Comparison of ENCODE assay signal across 8 mouse cellular contexts in the genomic region with DNA sequence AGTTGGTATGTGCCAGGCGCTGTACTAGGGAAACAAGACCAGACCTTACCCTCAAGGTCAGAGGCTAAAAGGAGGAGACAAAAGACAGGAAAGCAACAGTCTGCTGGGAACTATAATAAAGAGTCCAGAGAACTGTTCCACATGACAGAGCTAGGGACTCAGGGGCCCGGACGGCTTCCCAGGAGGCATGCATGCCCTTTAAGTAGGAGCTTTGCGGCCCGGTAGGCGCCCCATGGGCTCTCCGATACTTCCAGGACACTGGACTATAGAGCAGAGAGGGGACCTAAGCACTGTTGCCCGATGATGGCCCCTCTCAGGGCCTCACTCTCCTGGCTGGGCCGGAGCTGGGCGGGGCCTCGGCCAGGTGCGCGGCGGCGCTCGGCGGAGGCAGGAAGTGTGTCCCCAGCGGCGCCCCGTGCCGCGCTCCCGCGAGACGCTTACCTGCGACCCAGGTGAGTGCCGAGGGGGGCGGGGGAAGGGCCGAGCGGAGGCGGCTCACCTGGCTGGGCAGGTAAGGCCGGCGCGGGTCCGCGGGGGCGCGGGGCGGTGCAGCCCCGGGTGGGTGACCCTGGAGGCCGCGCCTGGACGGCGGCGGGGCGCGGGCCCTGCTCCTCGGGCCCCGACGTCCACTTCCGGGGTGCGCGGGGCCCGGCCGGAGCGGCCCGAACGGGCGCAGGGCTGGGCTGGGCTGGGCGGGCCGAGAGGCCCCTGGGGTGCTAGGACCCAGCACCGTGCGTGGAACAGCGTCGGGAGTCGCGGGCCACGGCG. TPM values are rescaled to one million over a fixed set of nuclear protein-coding genes. Genes with fewer than 3 reads are reported as not detected.
DNase-seq lines count a peak whose midpoint lies in the region; ATAC-seq and TF ChIP-seq lines count a peak whose summit lies in the region.

A gene (plus strand): TSS at position 363 of the 768 bp plus-strand sequence.

- peak within 1 kb of the TSS; percentile 40 for H3K4me2 ChIP-seq in hindbrain, embryonic 14.5 days (replicated peaks)
- peak within 1 kb of the TSS; percentile 62 for H3K4me2 ChIP-seq in limb, embryonic 15.5 days
- H3K4me2 ChIP-seq in neural tube, embryonic 12.5 days (replicated peaks): peak within 1 kb of the TSS; percentile 50

- H3K27ac ChIP-seq in spleen, adult 2 months (ENCODE audit: insufficient read depth, low read length): no peak within 1 kb of the TSS
- H3K27ac ChIP-seq in hindbrain, embryonic 14.5 days: no peak within 1 kb of the TSS
- H3K27ac ChIP-seq in limb, embryonic 15.5 days: no peak within 1 kb of the TSS
- H3K27ac ChIP-seq in neural tube, embryonic 12.5 days: no peak within 1 kb of the TSS

- DNase-seq in spleen, adult 2 months (ENCODE audit: low read depth in 1 of 2, low spot score in 2 of 2): no peak
- no peak for DNase-seq in spleen, adult 12 weeks (ENCODE audit: low spot score)
- no peak for DNase-seq in hindbrain, embryonic 14.5 days (ENCODE audit: low spot score)
- DNase-seq in adrenal gland, adult 8-10 months: no peak
- no peak for DNase-seq in retina, postnatal 1 day
- DNase-seq in spleen, adult 18-20 months: no peak

- ATAC-seq in hindbrain, embryonic 14.5 days (ENCODE audit: low FRiP score): 0 out of 2 replicates have a peak, but pooled peaks have one; percentile 4
- peak; percentile 54; the same call in 1 of the 2 replicates for ATAC-seq in limb, embryonic 15.5 days (ENCODE audit: insufficient number of reproducible peaks, low FRiP score, low TSS enrichment, low read depth)
- ATAC-seq in neural tube, embryonic 12.5 days (ENCODE audit: low FRiP score, low read depth): no peak

- 0 out of 2 replicates have a peak within 1 kb of the TSS, but pooled peaks have one; percentile 3 for H3K9ac ChIP-seq in hindbrain, embryonic 14.5 days
- 0 out of 2 replicates have a peak within 1 kb of the TSS, but pooled peaks have one; percentile 18 for H3K9ac ChIP-seq in limb, embryonic 15.5 days
- H3K9ac ChIP-seq in neural tube, embryonic 12.5 days: 0 out of 2 replicates have a peak within 1 kb of the TSS, but pooled peaks have one; percentile 8

- H3K36me3 ChIP-seq in spleen, adult 2 months (ENCODE audit: control insufficient read depth, insufficient read depth, low read length): no peaks in the 10 kb centered on the region
- H3K36me3 ChIP-seq in hindbrain, embryonic 14.5 days (replicated peaks; ENCODE audit: control insufficient read depth, insufficient read depth): no peaks in the 10 kb centered on the region
- no peaks in the 10 kb centered on the region for H3K36me3 ChIP-seq in limb, embryonic 15.5 days
- no peaks in the 10 kb centered on the region for H3K36me3 ChIP-seq in neural tube, embryonic 12.5 days

- H3K4me3 ChIP-seq in spleen, adult 2 months (ENCODE audit: extremely low read depth, insufficient read depth, insufficient read length): peak within 1 kb of the TSS; percentile 33; the same call in 1 of the 2 replicates
- peak within 1 kb of the TSS; percentile 30 for H3K4me3 ChIP-seq in hindbrain, embryonic 14.5 days (replicated peaks; ENCODE audit: low read length)
- peak within 1 kb of the TSS; percentile 49 for H3K4me3 ChIP-seq in limb, embryonic 15.5 days
- peak within 1 kb of the TSS; percentile 23; the same call in 1 of the 2 replicates for H3K4me3 ChIP-seq in neural tube, embryonic 12.5 days

- no peaks in the 10 kb centered on the region for H3K9me3 ChIP-seq in hindbrain, embryonic 14.5 days (ENCODE audit: control insufficient read depth, low read length)
- no peaks in the 10 kb centered on the region for H3K9me3 ChIP-seq in limb, embryonic 15.5 days
- H3K9me3 ChIP-seq in neural tube, embryonic 12.5 days: no peaks in the 10 kb centered on the region

- TF ChIP-seq POLR2A in spleen, adult 2 months (IDR thresholded peaks at IDR 0.05; ENCODE audit: low read depth, low read length): no peak

- WGBS in spleen, adult 2 months: 10% methylated on average over 67 of the region's 69 CpGs
- 5% methylated on average over 48 of the region's 69 CpGs for WGBS in hindbrain, embryonic 14.5 days
- WGBS in limb, embryonic 15.5 days: 3% methylated on average over 60 of the region's 69 CpGs
- WGBS in neural tube, embryonic 12.5 days: 4% methylated on average over 67 of the region's 69 CpGs

- no peak for TF ChIP-seq CTCF in spleen, adult 2 months (IDR thresholded peaks at IDR 0.05; ENCODE audit: extremely low read depth, insufficient read depth, insufficient read length, insufficient replicate concordance)

- peaks cover 7% of the 10 kb centered on the region; the same call in 1 of the 2 replicates for H3K4me1 ChIP-seq in spleen, adult 2 months (ENCODE audit: control insufficient read depth, insufficient read depth, insufficient read length)
- H3K4me1 ChIP-seq in hindbrain, embryonic 14.5 days (replicated peaks; ENCODE audit: control insufficient read depth, insufficient read depth, low read length): no peaks in the 10 kb centered on the region
- H3K4me1 ChIP-seq in limb, embryonic 15.5 days: peaks cover 10% of the 10 kb centered on the region
- H3K4me1 ChIP-seq in neural tube, embryonic 12.5 days: peaks cover 8% of the 10 kb centered on the region; the same call in 1 of the 2 replicates

- peaks cover 11% of the 10 kb centered on the region; the same call in 1 of the 2 replicates for H3K27me3 ChIP-seq in spleen, adult 2 months (ENCODE audit: control insufficient read depth, insufficient read depth, low read length)
- H3K27me3 ChIP-seq in hindbrain, embryonic 14.5 days (ENCODE audit: control insufficient read depth, insufficient read depth, low read length): peaks cover 49% of the 10 kb centered on the region
- H3K27me3 ChIP-seq in limb, embryonic 15.5 days: peaks cover 35% of the 10 kb centered on the region
- H3K27me3 ChIP-seq in neural tube, embryonic 12.5 days (replicated peaks): peaks cover 53% of the 10 kb centered on the region

RNA-seq across cellular contexts. Expression of the gene that starts here (rescaled TPM):
- 0.65 and 0.76 TPM in 2 replicates for polyA plus RNA-seq in spleen, adult 2 months (2012; rRNA removed)
- polyA plus RNA-seq in hindbrain, embryonic 14.5 days (2014; fragmentation: Nextera tagmentation; extraction: Ambion mirVana): 0.16 TPM in 1 of 2 replicates, not detected in the other
- 22.7 and 22.9 TPM in 2 replicates for polyA plus RNA-seq in limb, embryonic 15.5 days (2015; fragmentation: Nextera tagmentation; extraction: Ambion mirVana)
- polyA plus RNA-seq in neural tube, embryonic 12.5 days (2016; fragmentation: Nextera tagmentation; extraction: Ambion mirVana): 1.1 and 1.5 TPM in 2 replicates
- 1 to 10 TPM in 3 of 4 experiments, under 1 TPM in 1; 0.90 to 5.9 (median 3.1) TPM for total RNA-seq in adrenal gland, adult 8-10 months (2022)

Comparison
In these comparisons a context has a peak if more than half of its experiments do, and no peak if none do; other contexts are left out.
1. Peak in ATAC-seq, H3K4me3 ChIP-seq, H3K9ac ChIP-seq and H3K4me2 ChIP-seq in hindbrain, embryonic 14.5 days; RNA of the gene not detected or under 1 TPM.